Mouse (Mus musculus) right cerebral cortex, postnatal 25 days (tissue): Measurements from ENCODE around the gene Hoxc4.

Experiments used
- DNase-seq: peaks from one replicate; pipeline ENCODE4 v3.0.0; 2022

Gene Hoxc4

GRCm38 (mm10) chr15:103018636-103019035 lies at the start of gene Hoxc4:
Gene Hoxc4 (plus strand): TSS chr15:103018934.
- no peak for DNase-seq

GRCm38 (mm10) chr15:102969296-102969695 lies 49.4 kb upstream of the Hoxc4 start:
- DNase-seq: no peak

DNA sequence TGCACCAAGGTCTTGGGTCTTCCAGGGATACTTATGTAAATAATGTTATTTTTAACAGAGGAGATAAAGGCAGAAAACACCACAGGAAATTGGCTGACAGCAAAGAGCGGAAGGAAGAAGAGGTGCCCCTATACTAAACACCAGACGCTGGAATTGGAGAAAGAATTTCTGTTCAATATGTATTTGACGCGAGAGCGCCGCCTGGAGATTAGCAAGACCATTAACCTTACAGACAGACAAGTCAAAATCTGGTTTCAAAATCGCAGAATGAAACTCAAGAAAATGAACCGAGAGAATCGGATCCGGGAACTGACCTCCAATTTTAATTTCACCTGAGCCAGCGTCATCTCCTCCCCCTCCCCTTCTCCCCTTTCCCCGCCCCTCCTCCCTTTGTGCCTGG lies 48.0 kb upstream of the Hoxc4 start:
- no peak for DNase-seq

DNA sequence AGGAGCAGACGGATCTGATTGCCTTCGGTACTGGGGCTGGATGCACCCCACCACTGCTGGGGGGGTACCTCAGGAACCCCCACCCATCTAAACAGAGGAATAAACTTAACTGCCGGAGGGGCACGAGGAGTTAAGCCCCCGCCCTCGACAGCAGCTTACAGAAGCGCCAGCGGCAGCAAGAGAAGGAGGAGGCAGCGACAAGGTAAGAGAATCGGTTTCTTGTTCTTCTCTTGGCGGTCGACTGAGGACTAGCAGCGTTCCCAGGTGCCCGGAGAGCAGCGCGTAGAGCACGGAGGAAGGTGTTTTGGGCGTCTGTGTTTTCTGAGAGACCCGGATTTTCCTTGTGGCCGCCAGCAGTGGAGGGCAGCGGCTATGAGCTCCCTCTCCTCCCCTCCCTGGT lies 46.5 kb upstream of the Hoxc4 start:
- no peak for DNase-seq

- no peak for DNase-seq
Observed at GRCm38 (mm10) chr15:102972753-102973152, 46.0 kb upstream of the Hoxc4 start.

GRCm38 (mm10) chr15:102975034-102975433 lies 43.7 kb upstream of the Hoxc4 start:
- no peak for DNase-seq

DNA sequence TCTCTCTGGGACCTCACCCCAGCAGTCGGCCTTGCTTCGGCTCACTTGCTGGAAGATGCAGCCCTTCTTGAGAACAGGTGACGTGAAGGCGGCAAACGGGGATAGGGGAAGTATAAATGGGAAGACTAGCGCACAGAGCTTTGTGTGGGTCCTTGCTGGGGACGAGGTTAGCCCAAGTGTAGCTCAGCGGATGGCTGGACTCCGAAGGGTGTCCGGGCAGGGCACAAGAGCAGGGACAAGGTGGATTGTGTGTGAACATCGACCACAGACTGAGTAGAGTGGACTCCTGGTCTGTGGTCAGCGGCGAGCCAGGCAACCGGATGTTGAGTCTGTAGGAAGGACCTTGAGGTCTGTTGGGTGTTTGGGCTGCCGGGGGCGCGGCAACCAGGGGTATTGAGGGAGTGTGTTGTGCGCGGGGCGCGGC lies 43.0 kb upstream of the Hoxc4 start:
- no peak for DNase-seq

- DNase-seq: no peak
Observed at GRCm38 (mm10) chr15:102976171-102976570, 42.6 kb upstream of the Hoxc4 start, which contains the start of gene Hoxc9. Gene Hoxc9 (plus strand): TSS chr15:102976439.

GRCm38 (mm10) chr15:102976631-102977422 lies 41.9 kb upstream of the Hoxc4 start:
- DNase-seq: no peak

DNA sequence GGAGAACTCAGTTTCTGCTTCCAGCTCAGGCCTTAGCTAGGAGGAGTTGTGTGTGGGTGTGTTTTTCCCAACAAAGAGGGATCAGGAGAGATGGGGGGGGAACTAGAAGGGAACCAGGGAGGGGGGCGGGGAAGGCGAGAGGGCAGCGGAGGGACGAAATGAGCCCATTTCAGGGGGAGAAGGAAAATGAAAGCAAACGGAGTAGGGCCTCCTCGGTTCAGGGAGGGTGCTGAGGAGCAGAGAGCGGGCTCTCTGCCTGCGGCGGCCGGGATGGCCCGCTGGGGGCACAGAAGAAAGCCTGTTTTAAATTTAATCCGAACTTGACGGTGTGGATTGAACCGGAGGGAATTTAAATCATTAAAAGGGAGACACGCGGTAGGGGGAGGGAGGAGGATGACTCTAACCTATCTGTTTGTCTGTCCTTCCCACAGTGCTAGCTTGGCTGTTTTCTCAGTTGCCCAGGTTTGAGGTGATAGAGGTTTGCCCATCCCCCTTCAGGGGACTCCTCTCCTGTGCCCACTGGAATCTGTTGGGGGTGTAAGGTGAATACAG lies 41.2 kb upstream of the Hoxc4 start:
- DNase-seq: no peak

GRCm38 (mm10) chr15:102978615-102979515 lies 39.9 kb upstream of the Hoxc4 start:
- no peak for DNase-seq

DNA sequence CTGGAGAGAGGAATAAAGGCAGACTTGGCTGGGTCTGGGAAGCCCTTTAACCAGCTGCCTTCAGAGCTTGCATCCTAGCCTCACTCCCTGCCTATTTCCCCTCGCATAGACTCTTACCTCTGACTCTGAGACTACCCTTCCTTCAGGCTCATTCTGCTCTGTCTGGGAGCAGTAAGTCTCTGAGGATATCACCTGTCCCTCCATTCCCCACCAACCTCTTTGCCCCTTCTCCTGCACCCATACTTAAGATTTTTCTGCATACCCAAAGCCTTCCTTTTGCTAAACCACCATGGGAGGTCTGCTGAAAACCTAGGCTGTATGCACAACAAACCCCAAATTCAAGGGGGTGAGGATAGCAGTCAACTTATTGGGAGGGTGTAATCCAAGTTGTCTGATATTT lies 38.8 kb upstream of the Hoxc4 start:
- no peak for DNase-seq

DNA sequence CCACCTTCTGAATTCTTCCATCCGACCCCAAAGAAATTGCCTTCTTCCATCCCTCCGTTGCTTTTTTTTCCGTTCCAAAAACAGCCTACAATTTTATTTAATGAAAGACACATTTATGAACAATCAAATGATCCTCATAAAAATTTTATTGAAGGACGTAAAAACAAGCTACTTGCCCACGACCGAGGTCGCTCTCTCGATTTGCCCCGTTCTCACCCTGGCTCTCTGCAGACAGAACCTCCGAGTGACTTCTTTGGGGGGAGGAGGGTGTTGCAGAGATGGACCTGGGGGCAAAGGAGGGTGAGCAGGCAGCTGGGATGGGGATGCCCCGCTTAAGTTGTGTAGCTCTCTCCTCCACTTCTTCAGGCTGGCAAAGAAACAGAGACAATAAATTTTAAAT lies 38.4 kb upstream of the Hoxc4 start:
- no peak for DNase-seq

DNA sequence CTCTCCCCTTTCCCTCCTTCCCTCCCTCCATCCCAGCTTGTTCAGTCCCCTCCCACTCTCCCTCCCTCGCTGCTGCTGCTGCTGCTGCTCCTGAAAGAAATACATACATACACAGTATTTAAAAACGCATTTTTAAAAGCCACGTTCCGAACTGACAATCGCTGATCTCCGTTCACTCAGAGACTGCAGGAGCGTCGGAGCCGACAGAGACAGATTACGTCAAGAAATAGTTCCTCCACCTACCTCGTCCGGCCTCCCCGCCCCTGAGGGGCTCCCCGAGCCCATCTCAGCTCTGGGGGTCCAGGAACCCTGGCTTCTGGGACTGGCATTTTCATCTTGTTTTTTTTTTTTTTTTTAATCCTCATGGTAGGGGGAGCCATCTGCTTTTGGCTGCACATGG lies 37.8 kb upstream of the Hoxc4 start:
- no peak for DNase-seq

DNA sequence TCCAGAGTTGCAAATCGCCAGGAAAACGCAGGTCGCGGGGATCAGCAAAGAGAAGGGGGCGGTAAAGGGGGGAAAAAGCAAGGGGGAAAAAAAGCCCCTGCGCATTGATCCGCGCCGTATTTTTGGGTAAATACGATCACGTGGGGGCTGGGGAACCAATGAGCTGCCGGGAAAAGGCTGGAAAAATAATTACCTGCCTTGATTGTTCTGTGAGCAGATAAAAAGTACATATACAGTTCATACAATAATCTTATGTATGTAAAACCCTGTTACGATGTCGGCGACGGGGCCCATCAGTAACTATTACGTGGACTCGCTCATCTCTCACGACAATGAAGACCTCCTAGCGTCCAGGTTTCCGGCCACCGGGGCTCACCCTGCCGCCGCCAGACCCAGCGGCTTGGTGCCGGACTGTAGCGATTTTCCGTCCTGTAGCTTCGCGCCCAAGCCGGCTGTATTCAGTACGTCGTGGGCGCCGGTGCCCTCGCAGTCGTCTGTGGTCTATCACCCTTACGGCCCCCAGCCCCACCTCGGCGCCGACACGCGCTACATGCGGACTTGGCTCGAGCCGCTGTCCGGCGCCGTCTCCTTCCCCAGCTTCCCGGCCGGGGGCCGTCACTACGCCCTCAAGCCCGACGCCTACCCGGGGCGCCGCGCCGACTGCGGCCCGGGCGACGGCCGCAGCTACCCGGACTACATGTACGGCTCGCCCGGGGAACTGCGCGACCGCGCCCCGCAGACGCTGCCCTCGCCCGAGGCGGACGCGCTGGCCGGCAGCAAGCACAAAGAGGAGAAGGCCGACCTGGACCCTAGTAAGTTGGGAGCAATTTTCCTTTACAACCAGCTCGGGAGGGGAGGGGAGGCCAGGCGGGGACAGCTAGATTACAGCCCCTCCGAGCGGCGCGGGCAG lies 37.1 kb upstream of the Hoxc4 start:
- DNase-seq: no peak

GRCm38 (mm10) chr15:102983716-102984115 lies 35.0 kb upstream of the Hoxc4 start:
- no peak for DNase-seq

GRCm38 (mm10) chr15:102984521-102984920 lies 34.2 kb upstream of the Hoxc4 start:
- DNase-seq: no peak

DNA sequence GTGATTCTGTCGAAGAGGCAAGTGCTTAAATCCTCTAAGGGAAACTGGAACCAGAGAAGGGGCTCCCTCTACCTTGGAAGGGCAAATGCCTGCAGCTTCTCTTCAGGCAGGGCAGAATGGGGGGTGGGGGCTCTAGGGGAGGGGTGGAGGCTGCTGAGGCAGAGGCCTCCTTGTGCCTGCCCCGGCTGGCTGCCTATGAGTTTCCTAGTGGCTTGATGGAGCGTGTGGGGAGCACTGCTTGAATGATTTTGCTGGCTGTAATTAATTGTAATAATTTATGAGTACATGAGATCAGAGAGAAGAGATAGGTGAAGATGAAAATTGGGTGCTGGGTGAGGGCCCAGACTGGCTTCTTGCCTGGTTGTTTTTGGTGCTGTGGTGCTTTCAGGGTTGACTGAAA lies 33.8 kb upstream of the Hoxc4 start:
- no peak for DNase-seq

DNA sequence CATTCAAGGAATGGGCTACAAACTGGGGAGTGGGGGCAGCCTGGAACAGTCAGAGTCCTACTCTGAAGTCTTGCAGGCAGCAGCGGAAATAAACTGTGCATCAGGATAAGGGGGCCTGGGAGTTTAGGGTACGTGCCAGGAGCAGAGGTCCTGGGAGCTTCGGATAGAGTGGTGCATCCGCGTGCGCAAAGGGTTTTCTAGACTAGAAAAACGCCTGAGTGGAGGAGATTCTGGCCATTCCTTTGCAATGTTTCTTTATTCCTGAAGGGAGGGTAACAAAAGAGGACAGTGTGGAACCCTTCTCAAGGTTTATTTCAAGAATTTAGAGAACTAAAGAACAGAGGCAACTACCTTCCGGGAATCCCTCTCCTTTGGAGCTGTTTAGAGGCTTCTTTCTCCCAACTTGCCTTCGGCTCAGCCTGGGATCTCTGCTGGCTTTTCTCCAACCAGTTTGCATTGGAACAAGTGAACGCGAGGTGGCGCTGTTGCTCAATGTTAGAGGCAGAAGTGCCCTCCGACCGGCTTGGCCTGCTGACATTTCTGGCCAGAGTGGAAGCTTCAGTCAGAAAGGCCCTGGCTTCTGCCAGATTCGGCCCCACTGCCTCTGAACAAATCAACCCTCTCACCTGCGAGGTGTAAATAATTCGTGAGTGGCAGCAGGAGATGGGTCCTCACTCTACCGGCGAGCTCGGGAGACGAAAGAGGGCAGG lies 31.5 kb upstream of the Hoxc4 start:
- peak; percentile 63 for DNase-seq

- no peak for DNase-seq
Observed at GRCm38 (mm10) chr15:102988078-102988477, 30.7 kb upstream of the Hoxc4 start.

- DNase-seq: no peak
Observed at GRCm38 (mm10) chr15:102990461-102991397, 28.0 kb upstream of the Hoxc4 start, which contains the start of gene Hoxc8. Gene Hoxc8 (plus strand): TSS chr15:102990607.
